In the genomic region with DNA sequence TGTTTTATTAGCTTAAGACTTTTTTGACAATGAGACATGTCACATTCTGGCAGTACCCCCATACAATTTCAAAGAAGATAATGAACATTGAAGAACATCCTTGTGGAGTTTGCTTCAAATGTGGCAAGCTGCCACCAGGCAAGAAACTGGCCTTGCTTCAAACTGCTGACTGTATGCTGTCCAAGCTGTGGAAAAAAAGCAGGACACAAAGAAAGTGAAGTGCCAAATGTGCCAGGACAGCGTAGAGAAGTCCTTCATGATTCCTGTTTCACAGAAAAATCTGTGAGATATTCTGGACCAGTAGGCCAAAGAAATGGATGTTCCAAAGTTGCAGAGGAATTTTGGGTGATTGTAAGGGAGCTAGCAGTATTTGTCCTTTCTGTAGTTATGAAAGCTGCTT, we compare ENCODE assay signal across 13 mouse cellular contexts. TPM values are rescaled to one million over a fixed set of nuclear protein-coding genes. Genes with fewer than 3 reads are reported as not detected.
DNase-seq lines count a peak whose midpoint lies in the region; ATAC-seq lines count a peak whose summit lies in the region.
"Had no signal": no experiment of that assay in that cellular context is flagged by ENCODE, and none has a peak within 500 bp of the region (broad histone marks: within the 10 kb centered on the region; RNA-seq: fewer than 3 reads in every experiment).

No protein-coding gene starts in this region.

- no peak for ATAC-seq in hindbrain, embryonic 16.5 days
- ATAC-seq in hindbrain, embryonic 12.5 days (ENCODE audit: low FRiP score): no peak
- ATAC-seq in megakaryocyte-erythroid progenitor cell, adult 5-6 weeks (replicated peaks; ENCODE audit: low FRiP score, low TSS enrichment, poor library complexity, severe bottlenecking): no peak

- H3K36me3 ChIP-seq in hindbrain, embryonic 16.5 days (ENCODE audit: control insufficient read depth, insufficient read depth, low read length): no peaks in the 10 kb centered on the region
- H3K36me3 ChIP-seq in hindbrain, embryonic 12.5 days: no peaks in the 10 kb centered on the region
- H3K36me3 ChIP-seq: hindbrain, embryonic 15.5 days; limb, embryonic 12.5 days; midbrain, embryonic 12.5 days had no signal

- no peaks in the 10 kb centered on the region for H3K9me3 ChIP-seq in hindbrain, embryonic 16.5 days (ENCODE audit: control insufficient read depth, low read length)
- no peaks in the 10 kb centered on the region for H3K9me3 ChIP-seq in hindbrain, embryonic 12.5 days (replicated peaks)
- H3K9me3 ChIP-seq: hindbrain, embryonic 15.5 days; limb, embryonic 12.5 days; midbrain, embryonic 12.5 days had no signal

- no peaks in the 10 kb centered on the region for H3K4me1 ChIP-seq in hindbrain, embryonic 16.5 days (ENCODE audit: control insufficient read depth, insufficient read depth, low read depth, low read length)
- no peaks in the 10 kb centered on the region for H3K4me1 ChIP-seq in hindbrain, embryonic 12.5 days
- H3K4me1 ChIP-seq: limb, embryonic 12.5 days had no signal

- DNase-seq in ovary, adult 18-20 months (ENCODE audit: low spot score): peak; percentile 20
- no peak for DNase-seq in ovary, postnatal 10 days (ENCODE audit: low spot score)
- peak; percentile 34 for DNase-seq in cerebellum, adult 8-10 months
- peak; percentile 25 for DNase-seq in skeletal muscle tissue, adult 2 months (ENCODE audit: low read depth, low spot score)
- no peak for DNase-seq in thymus, postnatal 10 days (ENCODE audit: low spot score in 2 of 2)
- DNase-seq: thymus, postnatal 36 days had no signal

- WGBS in hindbrain, embryonic 16.5 days: 76% methylated on average over 1 of the region's 1 CpGs
- WGBS in hindbrain, embryonic 12.5 days: 91% methylated on average over 1 of the region's 1 CpGs

- 0 out of 2 replicates have a peak overlapping the region, but pooled peaks have one; percentile 44 for H3K27ac ChIP-seq in hindbrain, embryonic 16.5 days (ENCODE audit: low read depth, low read length)
- H3K27ac ChIP-seq in hindbrain, embryonic 12.5 days: no peak overlapping the region
- H3K27ac ChIP-seq: hindbrain, embryonic 15.5 days; limb, embryonic 12.5 days; midbrain, embryonic 12.5 days had no signal

- H3K27me3 ChIP-seq in hindbrain, embryonic 16.5 days (replicated peaks; ENCODE audit: control insufficient read depth, insufficient read depth, low read length): no peaks in the 10 kb centered on the region
- no peaks in the 10 kb centered on the region for H3K27me3 ChIP-seq in hindbrain, embryonic 12.5 days
- H3K27me3 ChIP-seq: hindbrain, embryonic 15.5 days; limb, embryonic 12.5 days; midbrain, embryonic 12.5 days had no signal

- H3K4me2 ChIP-seq in hindbrain, embryonic 16.5 days (ENCODE audit: low read length): no peak overlapping the region
- H3K4me2 ChIP-seq in hindbrain, embryonic 12.5 days (replicated peaks): no peak overlapping the region
- H3K4me2 ChIP-seq: hindbrain, embryonic 15.5 days; limb, embryonic 12.5 days; midbrain, embryonic 12.5 days had no signal

- H3K9ac ChIP-seq in hindbrain, embryonic 16.5 days (ENCODE audit: low read depth, low read length): no peak overlapping the region
- H3K9ac ChIP-seq in hindbrain, embryonic 12.5 days: no peak overlapping the region
- H3K9ac ChIP-seq: hindbrain, embryonic 15.5 days; limb, embryonic 12.5 days; midbrain, embryonic 12.5 days had no signal

- H3K4me3 ChIP-seq in hindbrain, embryonic 16.5 days (ENCODE audit: low read length): no peak overlapping the region
- H3K4me3 ChIP-seq in hindbrain, embryonic 12.5 days: no peak overlapping the region
- H3K4me3 ChIP-seq: erythroblast, embryonic 14.5 days; hindbrain, embryonic 15.5 days; limb, embryonic 12.5 days; midbrain, embryonic 12.5 days had no signal

RNA-seq across cellular contexts. Expression of a gene that starts 57.8 kb away (rescaled TPM):
- polyA plus RNA-seq in hindbrain, embryonic 16.5 days (2015; fragmentation: Nextera tagmentation; extraction: Ambion mirVana): 206 and 219 TPM in 2 replicates
- 137 and 164 TPM in 2 replicates for polyA plus RNA-seq in hindbrain, embryonic 12.5 days (2016; fragmentation: Nextera tagmentation; extraction: Ambion mirVana)
- 12.9 and 14.3 TPM in 2 replicates for total RNA-seq in megakaryocyte-erythroid progenitor cell, adult 5-6 weeks (2014; fragmentation: Nextera tagmentation)
- total RNA-seq in megakaryocyte-erythroid progenitor cell, adult 5-6 weeks (2017): 7.8 and 12.8 TPM in 2 replicates

Comparison
In these comparisons a context has a peak if more than half of its experiments do, and no peak if none do; other contexts are left out.
1. DNase-seq: peak in ovary, adult 18-20 months (single experiment), cerebellum, adult 8-10 months (single experiment) and skeletal muscle tissue, adult 2 months (single experiment); none in ovary, postnatal 10 days (single experiment) and thymus, postnatal 10 days (0 of 2).